Mouse (Mus musculus): ENCODE measurements around the gene Olfr549.

DNA sequence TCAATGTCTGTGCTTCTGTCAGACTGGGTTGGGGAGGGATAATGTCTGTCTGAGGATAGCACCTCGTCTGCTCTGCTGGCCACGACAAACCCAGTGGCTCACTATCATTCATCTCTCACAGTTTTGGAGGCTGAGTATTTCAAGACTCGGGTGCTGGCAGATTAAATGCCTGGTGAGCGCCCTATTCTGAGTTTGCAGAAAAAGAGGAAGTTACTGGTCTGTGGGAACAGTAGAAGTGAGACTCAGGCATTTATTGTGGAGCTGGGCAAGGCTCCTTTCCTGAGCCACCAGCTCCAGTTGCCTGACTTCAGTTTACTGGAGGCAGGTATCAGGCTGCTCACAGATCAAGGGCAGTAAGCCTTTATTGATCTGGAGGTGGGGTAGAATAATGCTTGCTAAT, 35.5 kb upstream of the Olfr549 start:
- TF ChIP-seq CTCF (IDR thresholded peaks at IDR 0.05; ENCODE audit: extremely low read depth, insufficient read depth, low read length), result no peak
- no peak for TF ChIP-seq POLR2A (IDR thresholded peaks at IDR 0.05; ENCODE audit: extremely low read depth, insufficient read depth, low read length)
